Mouse (Mus musculus) heart, embryonic 12.5 days (tissue): Measurements from ENCODE around the gene Rbpj. TPM values are rescaled to one million over a fixed set of nuclear protein-coding genes. Genes with fewer than 3 reads are reported as not detected.

Experiments
- ATAC-seq: fragments of 200-750 bp; cut with Nextera tagmentation; 2 replicates; pipeline ENCODE4 v1.8.0; 2017; ENCODE audit warnings: moderate TSS enrichment, moderate library complexity; ENCODE audit not compliant: insufficient number of reproducible peaks, low FRiP score
- H3K27ac ChIP-seq: fragments of 300-500 bp; sonication (generic); 2 replicates; pipeline ENCODE4 v1.5.1; 2016; ENCODE audit warnings: mild to moderate bottlenecking, moderate library complexity; ENCODE audit not compliant: poor library complexity, severe bottlenecking
- H3K27me3 ChIP-seq: fragments of 300-500 bp; sonication (generic); replicated peaks from 2 replicates; pipeline ENCODE4 v1.6.1; 2016; ENCODE audit warnings: mild to moderate bottlenecking, moderate library complexity
- H3K36me3 ChIP-seq: fragments of 300-500 bp; sonication (generic); 2 replicates; pipeline ENCODE4 v1.6.1; 2016; ENCODE audit warnings: mild to moderate bottlenecking, moderate library complexity
- H3K4me1 ChIP-seq: fragments of 300-500 bp; sonication (generic); replicated peaks from 2 replicates; pipeline ENCODE4 v1.6.1; 2016; ENCODE audit warnings: mild to moderate bottlenecking
- H3K4me2 ChIP-seq: fragments of 300-500 bp; sonication (generic); 2 replicates; pipeline ENCODE4 v1.6.1; 2016; ENCODE audit warnings: mild to moderate bottlenecking, moderate library complexity
- H3K4me3 ChIP-seq: fragments of 300-500 bp; sonication (generic); 2 replicates; pipeline ENCODE4 v1.5.1; 2016; ENCODE audit warnings: mild to moderate bottlenecking
- H3K9ac ChIP-seq: fragments of 300-500 bp; sonication (generic); 2 replicates; pipeline ENCODE4 v1.6.1; 2016; ENCODE audit warnings: mild to moderate bottlenecking, moderate library complexity
- H3K9me3 ChIP-seq: fragments of 300-500 bp; sonication (generic); replicated peaks from 2 replicates; pipeline ENCODE4 v1.6.1; 2016; ENCODE audit warnings: mild to moderate bottlenecking, moderate library complexity
- WGBS: fragments of 180-500 bp; shearing (Covaris S2); methylation state at CpG from one replicate; pipeline ENCODE4 v1.1.7; 2016; 5-methylcytosine and 5-hydroxymethylcytosine counted together
- polyA plus RNA-seq: library from polyadenylated mRNA; unstranded; fragments of >200 nt; fragmentation: Nextera tagmentation; extraction: Ambion mirVana; gene quantifications from 2 replicates; pipeline ENCODE4 v1.2.1, GENCODE M21; 2016

Gene Rbpj
- polyA plus RNA-seq, 1 experiment from 2014 or later: 27.0 TPM

- Histone ChIP-seq H3K4me3 (no peak overlapping the region), H3K36me3 (no peaks in the 10 kb centered on the region), H3K9me3 (no peaks in the 10 kb centered on the region), H3K27me3 (no peaks in the 10 kb centered on the region), H3K4me1 (peaks cover 16% of the 10 kb centered on the region), H3K9ac (no peak overlapping the region), H3K4me2 (no peak overlapping the region), H3K27ac (no peak overlapping the region)
- no peak for ATAC-seq
- 82% methylated on average over 5 of the region's 5 CpGs for WGBS
These were observed 127.2 kb downstream of the Rbpj start for GRCm38 (mm10) chr5:53593080-53593688.

- no peak for ATAC-seq
- Histone ChIP-seq H3K27ac (no peak overlapping the region), H3K9me3 (no peaks in the 10 kb centered on the region), H3K4me1 (peaks cover 12% of the 10 kb centered on the region), H3K27me3 (no peaks in the 10 kb centered on the region), H3K4me3 (no peak overlapping the region), H3K9ac (no peak overlapping the region), H3K4me2 (peak overlapping the region; percentile 21; the same call in 1 of the 2 replicates), H3K36me3 (no peaks in the 10 kb centered on the region)
- WGBS: 31% methylated on average over 4 of the region's 4 CpGs
These were observed 128.3 kb downstream of the Rbpj start for GRCm38 (mm10) chr5:53594274-53594673.

DNA sequence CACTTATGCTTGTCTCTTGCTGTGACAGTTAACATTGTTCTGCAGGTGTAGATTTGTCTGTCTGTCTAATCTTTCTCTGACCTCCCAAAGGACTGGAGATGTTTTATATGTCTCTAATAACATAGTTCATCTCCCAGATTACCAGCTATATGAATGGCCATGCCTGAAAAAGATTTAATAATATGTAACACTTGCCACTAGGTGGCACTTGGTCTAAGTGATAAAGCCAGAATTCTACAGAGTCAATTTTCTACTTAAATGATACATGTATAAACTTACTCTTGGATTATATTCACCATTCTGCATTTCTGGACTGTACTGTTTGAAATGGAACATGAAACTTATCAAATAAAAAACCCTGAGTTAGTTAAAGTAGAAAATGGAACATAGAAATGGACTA, 132.6 kb downstream of the Rbpj start:
- peaks cover 9% of the 10 kb centered on the region for H3K4me1 ChIP-seq
- H3K4me3 ChIP-seq: no peak overlapping the region
- H3K9ac ChIP-seq: no peak overlapping the region
- no peak overlapping the region for H3K27ac ChIP-seq
- ATAC-seq: no peak
- no peak overlapping the region for H3K4me2 ChIP-seq
- no peaks in the 10 kb centered on the region for H3K9me3 ChIP-seq
- no peaks in the 10 kb centered on the region for H3K36me3 ChIP-seq
- H3K27me3 ChIP-seq: no peaks in the 10 kb centered on the region

DNA sequence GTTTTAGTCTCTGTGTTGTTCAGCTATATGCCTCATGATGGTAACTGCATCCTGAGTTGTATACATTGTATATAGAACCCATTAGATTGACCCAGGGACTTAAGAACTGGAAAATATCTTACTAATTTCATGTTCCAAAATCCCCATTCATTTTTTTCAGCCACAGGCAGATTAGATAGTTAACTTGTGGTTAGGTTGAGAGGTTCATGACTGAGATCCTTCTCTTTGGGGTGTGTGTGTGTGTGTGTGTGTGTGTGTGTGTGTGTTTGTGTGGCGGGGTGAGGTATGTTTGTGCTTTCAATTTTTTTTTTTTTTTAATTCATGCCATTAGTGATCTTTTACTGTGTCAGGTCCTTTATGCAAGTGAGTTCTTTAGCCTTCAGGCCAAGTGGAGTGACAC, 133.2 kb downstream of the Rbpj start:
- no peaks in the 10 kb centered on the region for H3K36me3 ChIP-seq
- WGBS: 80% methylated on average over 1 of the region's 1 CpGs
- ATAC-seq: no peak
- H3K4me3 ChIP-seq: no peak overlapping the region
- H3K9me3 ChIP-seq: no peaks in the 10 kb centered on the region
- no peak overlapping the region for H3K27ac ChIP-seq
- no peak overlapping the region for H3K4me2 ChIP-seq
- H3K4me1 ChIP-seq: peaks cover 7% of the 10 kb centered on the region
- no peak overlapping the region for H3K9ac ChIP-seq
- no peaks in the 10 kb centered on the region for H3K27me3 ChIP-seq

DNA sequence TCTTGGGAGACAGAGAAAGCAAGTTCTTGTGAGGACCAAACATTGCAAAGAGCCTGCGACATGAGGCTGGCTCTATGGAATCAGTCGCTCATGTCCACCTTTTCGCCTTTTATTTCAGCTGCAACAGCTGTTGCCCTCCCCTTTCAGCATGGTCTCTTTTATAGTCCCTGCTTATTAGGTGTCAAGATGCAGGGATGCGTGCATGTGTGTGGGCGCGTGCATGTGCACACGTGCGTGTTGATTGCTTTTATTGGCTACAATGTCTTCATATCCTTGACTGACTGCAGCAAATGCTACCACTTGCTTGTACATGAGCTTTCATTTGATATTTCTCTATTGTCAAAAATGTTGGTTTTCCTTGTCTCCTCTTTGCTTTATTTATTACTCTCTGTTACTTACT, 136.2 kb downstream of the Rbpj start:
- no peaks in the 10 kb centered on the region for H3K27me3 ChIP-seq
- H3K36me3 ChIP-seq: no peaks in the 10 kb centered on the region; the same call in 1 of the 2 replicates
- H3K4me2 ChIP-seq: no peak overlapping the region
- 94% methylated on average over 8 of the region's 8 CpGs for WGBS
- H3K27ac ChIP-seq: no peak overlapping the region
- no peaks in the 10 kb centered on the region for H3K9me3 ChIP-seq
- peaks cover 11% of the 10 kb centered on the region for H3K4me1 ChIP-seq
- H3K4me3 ChIP-seq: no peak overlapping the region
- no peak overlapping the region for H3K9ac ChIP-seq
- ATAC-seq: no peak

GRCm38 (mm10) chr5:53605450-53605849, 139.5 kb downstream of the Rbpj start:
- WGBS: 66% methylated on average over 4 of the region's 4 CpGs
- H3K27me3 ChIP-seq: no peaks in the 10 kb centered on the region
- H3K27ac ChIP-seq: no peak overlapping the region
- H3K4me1 ChIP-seq: peaks cover 15% of the 10 kb centered on the region
- no peak overlapping the region for H3K9ac ChIP-seq
- H3K4me3 ChIP-seq: no peak overlapping the region
- no peak overlapping the region for H3K4me2 ChIP-seq
- H3K9me3 ChIP-seq: no peaks in the 10 kb centered on the region
- H3K36me3 ChIP-seq: no peaks in the 10 kb centered on the region; the same call in 1 of the 2 replicates
- ATAC-seq: no peak

- Histone ChIP-seq H3K4me2 (no peak overlapping the region), H3K36me3 (no peaks in the 10 kb centered on the region; the same call in 1 of the 2 replicates), H3K27ac (no peak overlapping the region), H3K4me1 (peaks cover 15% of the 10 kb centered on the region), H3K4me3 (no peak overlapping the region), H3K9me3 (no peaks in the 10 kb centered on the region), H3K9ac (no peak overlapping the region), H3K27me3 (no peaks in the 10 kb centered on the region)
- 68% methylated on average over 9 of the region's 9 CpGs for WGBS
- no peak for ATAC-seq
These were observed 141.5 kb downstream of the Rbpj start for GRCm38 (mm10) chr5:53607230-53607996.

DNA sequence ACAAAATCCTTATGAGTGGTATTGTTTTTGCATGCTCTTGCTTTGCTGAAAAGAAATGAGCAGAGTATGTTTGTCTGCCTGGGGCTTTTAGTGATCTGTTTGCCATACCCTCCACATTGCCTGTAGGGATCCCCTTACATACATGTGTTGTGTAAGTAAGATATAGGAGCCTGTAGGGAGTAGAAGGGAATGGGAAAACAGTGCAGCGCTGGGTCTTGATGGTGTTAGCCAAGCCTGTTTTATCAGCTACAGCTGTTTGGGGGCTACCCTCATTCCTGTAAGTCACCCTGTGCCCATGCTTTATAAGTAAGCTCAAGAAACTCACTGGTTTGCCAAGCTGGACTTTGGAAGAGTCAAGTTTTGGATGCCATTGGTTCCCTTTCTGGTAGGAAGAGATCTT, 152.9 kb downstream of the Rbpj start:
- ATAC-seq: no peak
- Histone ChIP-seq H3K4me2 (no peak overlapping the region), H3K9ac (no peak overlapping the region), H3K4me1 (peaks cover 10% of the 10 kb centered on the region; the same call in 1 of the 2 replicates), H3K4me3 (no peak overlapping the region), H3K36me3 (peaks cover 7% of the 10 kb centered on the region; the same call in 1 of the 2 replicates), H3K27ac (no peak overlapping the region), H3K27me3 (no peaks in the 10 kb centered on the region), H3K9me3 (0 out of 2 replicates have a peak, but pooled peaks cover 2% of the 10 kb centered on the region)
- WGBS: 84% methylated on average over 1 of the region's 1 CpGs

- Histone ChIP-seq H3K4me3 (no peak overlapping the region), H3K4me2 (no peak overlapping the region), H3K9me3 (no peaks in the 10 kb centered on the region), H3K27ac (no peak overlapping the region), H3K36me3 (0 out of 2 replicates have a peak, but pooled peaks cover 10% of the 10 kb centered on the region), H3K27me3 (no peaks in the 10 kb centered on the region), H3K9ac (no peak overlapping the region), H3K4me1 (peaks cover 13% of the 10 kb centered on the region)
- WGBS: 36% methylated on average over 3 of the region's 3 CpGs
- no peak for ATAC-seq
These were observed 166.1 kb downstream of the Rbpj start for GRCm38 (mm10) chr5:53632026-53632425.

- Histone ChIP-seq H3K27me3 (no peaks in the 10 kb centered on the region), H3K36me3 (no peaks in the 10 kb centered on the region), H3K4me3 (no peak overlapping the region), H3K4me1 (peaks cover 10% of the 10 kb centered on the region), H3K27ac (no peak overlapping the region), H3K4me2 (no peak overlapping the region), H3K9ac (no peak overlapping the region), H3K9me3 (no peaks in the 10 kb centered on the region)
- 40% methylated on average over 3 of the region's 3 CpGs for WGBS
- no peak for ATAC-seq
These were observed 170.8 kb downstream of the Rbpj start for GRCm38 (mm10) chr5:53636795-53637194.

DNA sequence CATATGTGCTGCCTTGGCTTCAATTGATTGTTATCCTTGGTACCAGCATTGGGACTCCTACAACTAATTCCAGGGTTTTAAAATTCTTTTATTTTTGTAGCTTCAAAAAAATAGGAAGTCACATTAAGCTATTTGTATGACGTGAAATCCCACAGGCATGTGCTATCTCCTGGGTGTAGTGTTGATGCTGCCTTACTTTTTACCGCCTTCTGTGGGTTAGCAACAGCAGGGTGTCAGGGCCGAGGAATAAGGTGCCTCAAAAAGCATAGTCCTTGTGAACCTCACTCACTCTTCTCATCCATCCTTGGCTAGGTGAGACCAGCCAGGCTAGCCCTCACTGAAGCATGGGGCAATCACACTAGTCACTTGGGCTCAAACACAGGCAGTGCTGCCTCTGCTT, 171.3 kb downstream of the Rbpj start:
- Histone ChIP-seq H3K9me3 (no peaks in the 10 kb centered on the region), H3K9ac (no peak overlapping the region), H3K27me3 (no peaks in the 10 kb centered on the region), H3K4me2 (no peak overlapping the region), H3K4me1 (peaks cover 9% of the 10 kb centered on the region), H3K4me3 (no peak overlapping the region), H3K36me3 (peaks cover 1% of the 10 kb centered on the region), H3K27ac (no peak overlapping the region)
- WGBS: 78% methylated on average over 3 of the region's 3 CpGs
- no peak for ATAC-seq
